Mouse (Mus musculus): ENCODE results near the gene Aars2.
A peak's percentile ranks its signal among the peaks of the same experiment; 100 is the strongest.

The Aars2 gene

GRCm38 (mm10) chr17:45559732-45560525 is 53.3 kb downstream of the Aars2 start:
- no peak for DNase-seq

GRCm38 (mm10) chr17:45563216-45563615 is 56.6 kb downstream of the Aars2 start:
- no peak for DNase-seq

- DNase-seq, result peak; percentile 95
Observed at GRCm38 (mm10) chr17:45563655-45564530, 57.3 kb downstream of the Aars2 start, which contains the start of gene Slc35b2. Slc35b2 (plus strand) TSS chr17:45563874.

GRCm38 (mm10) chr17:45564531-45565084 is 58.0 kb downstream of the Aars2 start:
- no peak for DNase-seq

GRCm38 (mm10) chr17:45565103-45565502 is 58.5 kb downstream of the Aars2 start:
- DNase-seq, result no peak

- no peak for DNase-seq
Observed at GRCm38 (mm10) chr17:45566031-45566359, 59.4 kb downstream of the Aars2 start.

GRCm38 (mm10) chr17:45566360-45567161 is 59.9 kb downstream of the Aars2 start:
- DNase-seq, result no peak

- DNase-seq, result peak; percentile 37
Observed at GRCm38 (mm10) chr17:45567162-45567601, 60.5 kb downstream of the Aars2 start.

- no peak for DNase-seq
Observed at GRCm38 (mm10) chr17:45568990-45569389, 62.3 kb downstream of the Aars2 start.

- DNase-seq, result no peak
Observed at GRCm38 (mm10) chr17:45569999-45570398, 63.4 kb downstream of the Aars2 start.
